Mouse (Mus musculus) liver, embryonic 11.5 days (tissue): ENCODE results near the gene Mmp2. TPM values are rescaled to one million over a fixed set of nuclear protein-coding genes. Genes with fewer than 3 reads are reported as not detected.
A peak's percentile ranks its signal among the peaks of the same experiment; 100 is the strongest.

ENCODE experiments used
- ATAC-seq: fragments of 200-750 bp; cut with Nextera tagmentation; replicated peaks from 2 replicates; pipeline ENCODE4 v1.8.0; 2017; ENCODE audit warnings: moderate number of reproducible peaks, mild to moderate bottlenecking, moderate TSS enrichment, moderate library complexity; ENCODE audit not compliant: low FRiP score
- DNase-seq: peaks from one replicate; pipeline ENCODE4 v3.0.0-alpha.2; 2017; ENCODE audit warnings: low spot score
- H3K27ac ChIP-seq: fragments of 300-500 bp; sonication (generic); 2 replicates; pipeline ENCODE4 v1.5.1; 2014; ENCODE audit warnings: mild to moderate bottlenecking, low read depth, low read length, control low read depth
- H3K27me3 ChIP-seq: fragments of 300-500 bp; sonication (generic); replicated peaks from 2 replicates; pipeline ENCODE4 v1.6.1; 2014; ENCODE audit warnings: low read length, mixed read lengths; ENCODE audit not compliant: control insufficient read depth, insufficient read depth
- H3K36me3 ChIP-seq: fragments of 300-500 bp; sonication (generic); 2 replicates; pipeline ENCODE4 v1.6.1; 2014; ENCODE audit warnings: mild to moderate bottlenecking, low read length, moderate library complexity, mixed read lengths; ENCODE audit not compliant: control insufficient read depth, insufficient read depth
- H3K4me1 ChIP-seq: fragments of 300-500 bp; sonication (generic); replicated peaks from 2 replicates; pipeline ENCODE4 v1.6.1; 2014; ENCODE audit warnings: low read length, mixed read lengths; ENCODE audit not compliant: control insufficient read depth, insufficient read depth
- H3K4me2 ChIP-seq: fragments of 300-500 bp; sonication (generic); 2 replicates; pipeline ENCODE4 v1.6.1; 2014; ENCODE audit warnings: mild to moderate bottlenecking, control low read depth, moderate library complexity
- H3K4me3 ChIP-seq: fragments of 300-500 bp; sonication (generic); 2 replicates; pipeline ENCODE4 v1.5.1; 2014; ENCODE audit warnings: low read depth, low read length, control low read depth
- H3K9ac ChIP-seq: fragments of 300-500 bp; sonication (generic); 2 replicates; pipeline ENCODE4 v1.6.1; 2014; ENCODE audit warnings: low read depth, low read length, control low read depth
- H3K9me3 ChIP-seq: fragments of 300-500 bp; sonication (generic); 2 replicates; pipeline ENCODE4 v1.6.1; 2016; ENCODE audit warnings: low read length, inconsistent platforms, mixed read lengths; ENCODE audit not compliant: control insufficient read depth
- WGBS: fragments of 180-500 bp; shearing (Covaris S2); extraction: QIAGEN DNeasy Blood & Tissue Kit; methylation state at CpG from one replicate; pipeline ENCODE4 v1.1.7; 2014; 5-methylcytosine and 5-hydroxymethylcytosine counted together
- polyA plus RNA-seq: library from polyadenylated mRNA; unstranded; fragments of >200 nt; fragmentation: Nextera tagmentation; extraction: Ambion mirVana; gene quantifications from 2 replicates; pipeline ENCODE4 v1.2.1, GENCODE M21; 2014

Mmp2 gene
- polyA plus RNA-seq, 1 experiment from 2014 or later = 49.7 TPM

DNA sequence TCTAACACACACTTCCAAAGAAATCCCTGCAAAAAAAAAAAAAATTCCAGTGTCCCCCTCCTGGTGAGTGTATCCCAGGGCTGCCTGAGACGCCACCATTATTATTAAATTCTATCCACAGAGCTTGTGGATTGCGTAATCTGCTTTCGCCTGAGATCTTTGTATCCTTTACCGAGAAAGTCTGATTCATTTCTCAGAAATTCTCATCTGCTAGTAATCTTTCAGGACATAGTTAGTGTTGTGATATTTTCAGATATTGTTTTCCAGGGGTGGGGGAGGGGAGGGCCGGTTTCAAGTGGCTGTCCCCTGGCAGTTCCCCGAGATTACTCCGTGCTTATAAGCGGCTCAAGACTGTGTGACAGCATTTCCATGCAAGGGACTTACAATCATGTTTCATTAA is 25.9 kb upstream of the Mmp2 start:
- no peak overlapping the region for H3K4me3 ChIP-seq
- no peaks in the 10 kb centered on the region for H3K27me3 ChIP-seq
- H3K27ac ChIP-seq = no peak overlapping the region
- DNase-seq (no peak), ATAC-seq (no peak)
- WGBS = 71% methylated on average over 8 of the region's 8 CpGs
- no peaks in the 10 kb centered on the region for H3K9me3 ChIP-seq
- H3K4me2 ChIP-seq = no peak overlapping the region
- H3K4me1 ChIP-seq = no peaks in the 10 kb centered on the region
- H3K9ac ChIP-seq = no peak overlapping the region
- H3K36me3 ChIP-seq = no peaks in the 10 kb centered on the region

- Histone ChIP-seq H3K36me3 (no peaks in the 10 kb centered on the region), H3K9ac (no peak overlapping the region), H3K4me1 (no peaks in the 10 kb centered on the region), H3K9me3 (no peaks in the 10 kb centered on the region), H3K27me3 (no peaks in the 10 kb centered on the region), H3K4me3 (no peak overlapping the region), H3K27ac (no peak overlapping the region), H3K4me2 (no peak overlapping the region)
- no peak for ATAC-seq
- no peak for DNase-seq
- WGBS = 60% methylated on average over 3 of the region's 3 CpGs
Observed at GRCm38 (mm10) chr8:92802591-92802990, 24.5 kb upstream of the Mmp2 start.

- H3K4me2 ChIP-seq = no peak overlapping the region
- H3K36me3 ChIP-seq = no peaks in the 10 kb centered on the region
- H3K9ac ChIP-seq = no peak overlapping the region
- H3K4me3 ChIP-seq = no peak overlapping the region
- DNase-seq = no peak
- H3K9me3 ChIP-seq = no peaks in the 10 kb centered on the region
- ATAC-seq = no peak
- no peaks in the 10 kb centered on the region for H3K27me3 ChIP-seq
- H3K27ac ChIP-seq = no peak overlapping the region
- no peaks in the 10 kb centered on the region for H3K4me1 ChIP-seq
- WGBS = 77% methylated on average over 2 of the region's 2 CpGs
Observed at GRCm38 (mm10) chr8:92812773-92813172, 14.3 kb upstream of the Mmp2 start.

DNA sequence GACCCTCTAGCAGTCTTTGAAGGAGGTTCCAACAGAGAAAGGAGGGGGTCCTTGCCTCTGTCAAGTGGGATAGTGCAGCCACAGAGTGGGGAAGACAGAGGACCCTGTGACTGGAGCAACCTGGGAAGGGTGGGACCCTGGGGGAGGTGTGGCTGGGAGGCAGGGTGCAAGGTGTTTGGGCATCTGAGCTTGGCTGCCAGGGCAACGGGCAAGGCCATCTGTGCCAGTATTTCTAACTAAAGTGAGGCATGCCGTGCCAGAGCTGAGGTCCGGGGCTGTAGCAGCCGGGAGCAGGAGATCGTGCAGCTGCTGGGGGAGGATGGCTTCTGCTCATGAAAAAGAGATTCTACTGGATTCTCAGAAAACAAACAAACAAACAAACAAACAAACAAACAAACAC is 11.4 kb upstream of the Mmp2 start:
- DNase-seq = no peak
- Histone ChIP-seq H3K4me2 (no peak overlapping the region), H3K9me3 (no peaks in the 10 kb centered on the region), H3K4me1 (no peaks in the 10 kb centered on the region), H3K36me3 (no peaks in the 10 kb centered on the region), H3K9ac (no peak overlapping the region), H3K27ac (no peak overlapping the region), H3K4me3 (no peak overlapping the region), H3K27me3 (no peaks in the 10 kb centered on the region)
- 79% methylated on average over 5 of the region's 5 CpGs for WGBS
- ATAC-seq = no peak

GRCm38 (mm10) chr8:92817928-92818818 is 8.9 kb upstream of the Mmp2 start:
- ATAC-seq = peak; percentile 71
- no peak overlapping the region for H3K4me3 ChIP-seq
- H3K4me2 ChIP-seq = no peak overlapping the region
- DNase-seq = peak; percentile 75
- H3K9ac ChIP-seq = no peak overlapping the region
- no peaks in the 10 kb centered on the region for H3K27me3 ChIP-seq
- 21% methylated on average over 6 of the region's 6 CpGs for WGBS
- no peaks in the 10 kb centered on the region; the same call in 1 of the 2 replicates for H3K4me1 ChIP-seq
- no peaks in the 10 kb centered on the region for H3K36me3 ChIP-seq
- no peak overlapping the region for H3K27ac ChIP-seq
- no peaks in the 10 kb centered on the region for H3K9me3 ChIP-seq

DNA sequence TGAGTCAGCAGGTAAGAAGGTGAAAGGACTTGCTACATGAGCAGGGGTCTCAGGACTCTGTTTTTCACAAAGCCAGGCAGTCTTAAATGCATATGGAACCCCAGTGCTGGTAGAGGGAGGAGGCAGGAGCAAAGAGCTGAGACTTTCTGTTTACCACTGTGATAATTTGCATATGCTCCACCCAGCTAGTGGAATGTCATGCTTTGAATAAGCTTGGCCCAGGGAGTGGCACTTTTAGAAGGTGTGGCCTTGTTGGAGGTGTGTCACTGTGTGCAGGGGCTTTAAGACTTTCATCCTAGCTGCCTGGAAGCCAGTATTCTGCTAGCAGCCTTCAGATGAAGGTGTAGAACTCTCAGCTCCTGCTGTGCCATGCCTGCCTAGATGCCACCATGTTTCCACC is 5.9 kb upstream of the Mmp2 start:
- Histone ChIP-seq H3K27me3 (no peaks in the 10 kb centered on the region), H3K9ac (no peak overlapping the region), H3K4me2 (no peak overlapping the region), H3K4me1 (no peaks in the 10 kb centered on the region; the same call in 1 of the 2 replicates), H3K36me3 (no peaks in the 10 kb centered on the region), H3K4me3 (no peak overlapping the region), H3K9me3 (no peaks in the 10 kb centered on the region), H3K27ac (no peak overlapping the region)
- ATAC-seq (no peak), DNase-seq (no peak)

GRCm38 (mm10) chr8:92822386-92822785 is 4.7 kb upstream of the Mmp2 start:
- no peak overlapping the region for H3K4me2 ChIP-seq
- H3K9me3 ChIP-seq = no peaks in the 10 kb centered on the region
- no peak overlapping the region for H3K27ac ChIP-seq
- H3K27me3 ChIP-seq = peaks cover 3% of the 10 kb centered on the region
- H3K4me3 ChIP-seq = no peak overlapping the region
- no peak overlapping the region for H3K9ac ChIP-seq
- ATAC-seq (no peak), DNase-seq (no peak)
- H3K4me1 ChIP-seq = no peaks in the 10 kb centered on the region; the same call in 1 of the 2 replicates
- 58% methylated on average over 5 of the region's 5 CpGs for WGBS
- H3K36me3 ChIP-seq = no peaks in the 10 kb centered on the region

GRCm38 (mm10) chr8:92825991-92826390 is 1.1 kb upstream of the Mmp2 start:
- H3K4me2 ChIP-seq = no peak overlapping the region
- no peak overlapping the region for H3K27ac ChIP-seq
- H3K27me3 ChIP-seq = peaks cover 8% of the 10 kb centered on the region
- no peak overlapping the region for H3K4me3 ChIP-seq
- 68% methylated on average over 4 of the region's 4 CpGs for WGBS
- ATAC-seq (no peak), DNase-seq (no peak)
- H3K9me3 ChIP-seq = no peaks in the 10 kb centered on the region
- no peak overlapping the region for H3K9ac ChIP-seq
- H3K4me1 ChIP-seq = no peaks in the 10 kb centered on the region; the same call in 1 of the 2 replicates
- H3K36me3 ChIP-seq = no peaks in the 10 kb centered on the region

GRCm38 (mm10) chr8:92828251-92828743 is 1.2 kb downstream of the Mmp2 start:
- Histone ChIP-seq H3K9me3 (no peaks in the 10 kb centered on the region), H3K27ac (no peak overlapping the region), H3K36me3 (no peaks in the 10 kb centered on the region; the same call in 1 of the 2 replicates), H3K27me3 (peaks cover 8% of the 10 kb centered on the region), H3K4me2 (peak overlapping the region; percentile 61), H3K4me1 (no peaks in the 10 kb centered on the region), H3K9ac (no peak overlapping the region; the same call in 1 of the 2 replicates), H3K4me3 (peak overlapping the region; percentile 50)
- 54% methylated on average over 15 of the region's 15 CpGs for WGBS
- DNase-seq (no peak), ATAC-seq (no peak)
